Mouse (Mus musculus) skeletal muscle tissue, postnatal 0 days (tissue): ENCODE measurements around the gene a. TPM values are rescaled to one million over a fixed set of nuclear protein-coding genes. Genes with fewer than 3 reads are reported as not detected.

Experiments used
- polyA plus RNA-seq: library from polyadenylated mRNA; unstranded; fragments of >200 nt; fragmentation: Nextera tagmentation; extraction: Ambion mirVana; gene quantifications from 2 replicates; pipeline ENCODE4 v1.2.1, GENCODE M21; 2015

Gene a
- 1.5 and 1.7 TPM in 2 replicates for polyA plus RNA-seq

GRCm38 (mm10) chr2:154790656-154791483 lies at the start of gene a, which contains the start of gene Raly:
Gene a (plus strand): TSS chr2:154791402.
Gene Raly (plus strand): TSS chr2:154791096.

GRCm38 (mm10) chr2:154769930-154770329 lies 21.3 kb upstream of the a start, which contains the start of gene Gm14214:
Gene Gm14214 (minus strand): TSS chr2:154770030.

GRCm38 (mm10) chr2:154892201-154893044 lies 101.2 kb downstream of the a start, which contains the start of gene Eif2s2:
Gene Eif2s2 (minus strand): TSS chr2:154892935.

GRCm38 (mm10) chr2:155018251-155018755 lies 227.1 kb downstream of the a start, which contains the start of gene Gm14226:
Gene Gm14226 (plus strand): TSS chr2:155018266.

DNA sequence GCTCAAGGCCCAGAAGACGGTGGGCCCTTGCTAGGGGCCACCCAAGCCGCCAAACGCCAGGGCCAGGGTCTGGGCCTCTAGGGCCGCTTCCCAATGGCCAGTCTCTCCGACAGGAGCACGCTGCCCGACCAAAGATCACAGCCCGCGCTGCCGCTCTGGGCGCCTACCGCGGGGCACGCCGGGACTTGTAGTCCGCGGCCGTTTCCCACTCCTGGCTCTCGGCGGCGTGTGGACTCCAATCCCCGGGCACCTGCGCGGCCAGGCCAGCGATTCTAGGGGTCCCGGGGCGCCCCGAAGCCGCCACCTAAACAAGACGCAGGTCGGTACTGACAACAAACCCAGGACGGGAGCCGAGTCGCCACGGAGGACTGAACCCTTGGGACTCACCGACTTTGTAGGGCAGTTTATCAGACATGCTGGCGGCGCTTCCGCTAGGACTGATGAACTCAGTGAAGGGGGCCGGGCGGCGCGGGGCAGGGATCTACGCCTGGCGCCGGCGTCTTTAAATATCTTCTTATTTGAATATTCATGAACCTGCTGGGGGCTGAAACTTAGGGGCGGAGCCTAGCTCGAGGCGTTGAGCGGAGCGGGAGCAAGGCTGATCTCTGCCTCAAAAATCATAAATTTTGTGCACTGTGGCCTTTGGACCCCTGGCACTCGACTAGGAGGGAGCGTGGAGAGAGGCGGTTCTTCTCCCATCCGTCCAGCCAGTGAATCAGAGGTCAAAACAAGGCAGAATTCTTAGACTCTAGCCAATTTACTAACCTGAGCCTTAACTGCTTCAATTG lies 283.0 kb downstream of the a start, which contains the start of gene Ahcy:
Ahcy (minus strand) TSS at position 520 of the 788 bp plus-strand sequence.

Other genes with a start within 250 kb of the a start
- 1.0 and 1.3 TPM in 2 replicates for gene 1700003F12Rik, start 244.3 kb upstream of the a start, polyA plus RNA-seq
- not detected in 2 replicates for gene Actl10, start 239.6 kb upstream of the a start, polyA plus RNA-seq
- 0.73 and 1.3 TPM in 2 replicates for gene Necab3, start 232.5 kb upstream of the a start, polyA plus RNA-seq
- 6.7 and 7.3 TPM in 2 replicates for gene E2f1, start 221.5 kb upstream of the a start, polyA plus RNA-seq
- 22.3 and 27.5 TPM in 2 replicates for gene Pxmp4, start 187.7 kb upstream of the a start, polyA plus RNA-seq
- 0.28 and 0.32 TPM in 2 replicates for gene Zfp341, start 178.1 kb upstream of the a start, polyA plus RNA-seq
- 0.39 and 0.97 TPM in 2 replicates for gene 4930519P11Rik, start 178.0 kb upstream of the a start, polyA plus RNA-seq
- gene Chmp4b, start 139.7 kb upstream of the a start, polyA plus RNA-seq: 19.1 and 26.6 TPM in 2 replicates
- gene Gm14214, start 21.4 kb upstream of the a start, polyA plus RNA-seq: not detected in 2 replicates
- gene Raly, start 306 bp upstream of the a start, polyA plus RNA-seq: 18.1 and 19.1 TPM in 2 replicates
- gene Eif2s2, start 101.5 kb downstream of the a start, polyA plus RNA-seq: 94.0 and 95.0 TPM in 2 replicates
- gene Gm14226, start 226.9 kb downstream of the a start, polyA plus RNA-seq: 0.05 and 0.07 TPM in 2 replicates